Mouse (Mus musculus) myocyte (in vitro differentiated cells): ENCODE measurements at regions not wholly inside any gene's neighbourhood (a gene's known extent, or its start where the extent isn't known, plus 50 kb on each side); places are given as distances from the start of the nearest gene placed in this dataset.

Experiments
- CEBPB ChIP-seq: IDR thresholded peaks from 2 replicates; pipeline ENCODE4 v1.6.1; 2011; ENCODE audit warnings: mild to moderate bottlenecking, moderate library complexity; ENCODE audit not compliant: poor library complexity, insufficient read depth, severe bottlenecking
- MYOG ChIP-seq, 3 experiments: IDR thresholded peaks; one replicate each; pipeline ENCODE4 v1.6.1; 2011; ENCODE audit warnings: control low read depth in 2 of 3, low read depth in 2 of 3, mild to moderate bottlenecking in 2 of 3; ENCODE audit not compliant: insufficient read length in 2 of 3, control insufficient read depth in 1 of 3, insufficient read depth in 1 of 3
- REST ChIP-seq: IDR thresholded peaks from one replicate; pipeline ENCODE4 v1.6.1; 2011; ENCODE audit warnings: mild to moderate bottlenecking, control low read depth, moderate library complexity; ENCODE audit not compliant: insufficient read depth, insufficient read length
- SRF ChIP-seq: IDR thresholded peaks from one replicate; pipeline ENCODE4 v1.6.1; 2011; ENCODE audit warnings: low read depth; ENCODE audit not compliant: control insufficient read depth, insufficient read length
- TCF12 ChIP-seq: IDR thresholded peaks from one replicate; pipeline ENCODE4 v1.6.1; 2011; ENCODE audit warnings: mild to moderate bottlenecking, control low read depth; ENCODE audit not compliant: poor library complexity, insufficient read depth, severe bottlenecking
- USF1 ChIP-seq: IDR thresholded peaks from one replicate; pipeline ENCODE4 v1.6.1; 2011; ENCODE audit warnings: low read depth, mild to moderate bottlenecking, control low read depth, moderate library complexity

GRCm38 (mm10) chr2:30693206-30694035 is 98.6 kb downstream of the Cstad start:
- TF ChIP-seq CEBPB (no peak), USF1 (no peak), SRF (no peak), TCF12 (no peak), REST (no peak), MYOG (IDR thresholded peaks at IDR 0.05; ENCODE audit: control insufficient read depth in 1 of 3, insufficient read depth in 1 of 3, insufficient read length in 2 of 3, low read depth in 2 of 3) (no peak)
